Comparison of ENCODE assay signal across 18 mouse cellular contexts in genomic region chr14:99472111-99472510, GRCm38 (mm10).
A peak's percentile ranks its signal among the peaks of the same experiment; 100 is the strongest.
DNase-seq lines count a peak whose midpoint lies in the region; ATAC-seq and TF ChIP-seq lines count a peak whose summit lies in the region.
"Had no signal": no experiment of that assay in that cellular context is flagged by ENCODE, and none has a peak within 500 bp of the region (broad histone marks: within the 10 kb centered on the region; RNA-seq: fewer than 3 reads in every experiment).

No protein-coding gene starts in this region.

- no peak overlapping the region for H3K4me2 ChIP-seq in embryonic facial prominence, embryonic 14.5 days (ENCODE audit: low read depth, low read length)
- no peak overlapping the region for H3K4me2 ChIP-seq in forebrain, embryonic 16.5 days (ENCODE audit: low read length)
- H3K4me2 ChIP-seq: heart, embryonic 15.5 days; limb, embryonic 13.5 days; lung, embryonic 15.5 days; midbrain, embryonic 11.5 days had no signal

- H3K36me3 ChIP-seq in embryonic facial prominence, embryonic 14.5 days (ENCODE audit: control insufficient read depth, insufficient read depth, low read length), result no peaks in the 10 kb centered on the region
- H3K36me3 ChIP-seq in embryonic facial prominence, embryonic 10.5 days (replicated peaks), result no peaks in the 10 kb centered on the region
- H3K36me3 ChIP-seq in forebrain, embryonic 16.5 days (ENCODE audit: control insufficient read depth, insufficient read depth), result no peaks in the 10 kb centered on the region
- H3K36me3 ChIP-seq: heart, embryonic 15.5 days; limb, embryonic 13.5 days; lung, embryonic 15.5 days had no signal

- WGBS in embryonic facial prominence, embryonic 14.5 days, result 80% methylated on average over 2 of the region's 2 CpGs
- 90% methylated on average over 2 of the region's 2 CpGs for WGBS in embryonic facial prominence, embryonic 10.5 days
- 92% methylated on average over 2 of the region's 2 CpGs for WGBS in forebrain, embryonic 16.5 days

- ATAC-seq in embryonic facial prominence, embryonic 14.5 days (ENCODE audit: low read depth), result no peak
- no peak for ATAC-seq in forebrain, embryonic 16.5 days
- ATAC-seq: forebrain, postnatal 0 days had no signal

- DNase-seq in embryonic facial prominence, embryonic 14.5 days (ENCODE audit: low spot score), result peak; percentile 51
- no peak for DNase-seq in embryonic facial prominence, embryonic 10.5 days (ENCODE audit: low spot score)
- peak; percentile 70 for DNase-seq in 416B (ENCODE audit: low read depth)
- peak; percentile 20 to 37 for DNase-seq in adrenal gland, postnatal 36 days
- peak; percentile 11 for DNase-seq in lung, postnatal 14 days
- no peak for DNase-seq in gastrocnemius, adult 2 months
- DNase-seq: cerebellum, adult 8-10 months; forebrain, postnatal 0 days; heart, adult 18-20 months; kidney, adult 8-10 months; kidney, postnatal 25 days; right cerebral cortex, postnatal 25 days had no signal

- no peak for TF ChIP-seq CTCF in gastrocnemius, adult 2 months (IDR thresholded peaks at IDR 0.05)

- no peaks in the 10 kb centered on the region for H3K9me3 ChIP-seq in embryonic facial prominence, embryonic 14.5 days (ENCODE audit: control insufficient read depth, low read length)
- H3K9me3 ChIP-seq in embryonic facial prominence, embryonic 10.5 days, result no peaks in the 10 kb centered on the region
- no peaks in the 10 kb centered on the region for H3K9me3 ChIP-seq in forebrain, embryonic 16.5 days (ENCODE audit: control insufficient read depth, low read length)
- H3K9me3 ChIP-seq: heart, embryonic 15.5 days; limb, embryonic 13.5 days; lung, embryonic 15.5 days had no signal

- H3K4me3 ChIP-seq in embryonic facial prominence, embryonic 14.5 days (ENCODE audit: low read depth, low read length), result no peak overlapping the region
- H3K4me3 ChIP-seq in embryonic facial prominence, embryonic 10.5 days, result no peak overlapping the region
- no peak overlapping the region for H3K4me3 ChIP-seq in forebrain, embryonic 16.5 days (replicated peaks; ENCODE audit: low read length)
- H3K4me3 ChIP-seq in gastrocnemius, adult 2 months, result no peak overlapping the region
- H3K4me3 ChIP-seq: heart, embryonic 15.5 days; limb, embryonic 13.5 days; lung, embryonic 15.5 days had no signal

- H3K27me3 ChIP-seq in embryonic facial prominence, embryonic 14.5 days (replicated peaks; ENCODE audit: control insufficient read depth, insufficient read depth, low read length), result no peaks in the 10 kb centered on the region
- no peaks in the 10 kb centered on the region for H3K27me3 ChIP-seq in embryonic facial prominence, embryonic 10.5 days (replicated peaks; ENCODE audit: low read depth, poor library complexity, severe bottlenecking)
- no peaks in the 10 kb centered on the region for H3K27me3 ChIP-seq in forebrain, embryonic 16.5 days (replicated peaks; ENCODE audit: control insufficient read depth, insufficient read depth, low read length)
- H3K27me3 ChIP-seq: heart, embryonic 15.5 days; lung, embryonic 15.5 days had no signal

- intact Hi-C loops in gastrocnemius, adult 2 months (cut with DNase I), result no loop called here

- H3K4me1 ChIP-seq in embryonic facial prominence, embryonic 14.5 days (ENCODE audit: control insufficient read depth, insufficient read depth, low read length), result no peaks in the 10 kb centered on the region
- H3K4me1 ChIP-seq in embryonic facial prominence, embryonic 10.5 days, result no peaks in the 10 kb centered on the region
- H3K4me1 ChIP-seq in forebrain, embryonic 16.5 days (replicated peaks; ENCODE audit: control insufficient read depth, insufficient read depth, low read length), result no peaks in the 10 kb centered on the region
- H3K4me1 ChIP-seq: heart, embryonic 15.5 days; limb, embryonic 13.5 days; lung, embryonic 15.5 days had no signal

- no peak overlapping the region for H3K9ac ChIP-seq in embryonic facial prominence, embryonic 14.5 days (ENCODE audit: low read depth, low read length)
- H3K9ac ChIP-seq in forebrain, embryonic 16.5 days (replicated peaks; ENCODE audit: low read depth, low read length), result no peak overlapping the region
- H3K9ac ChIP-seq: forebrain, postnatal 0 days; heart, embryonic 15.5 days; limb, embryonic 13.5 days; lung, embryonic 15.5 days had no signal

- H3K27ac ChIP-seq in embryonic facial prominence, embryonic 14.5 days (replicated peaks; ENCODE audit: low read depth, low read length), result no peak overlapping the region
- no peak overlapping the region for H3K27ac ChIP-seq in embryonic facial prominence, embryonic 10.5 days (replicated peaks)
- H3K27ac ChIP-seq in forebrain, embryonic 16.5 days (ENCODE audit: low read length), result no peak overlapping the region
- no peak overlapping the region for H3K27ac ChIP-seq in gastrocnemius, adult 2 months
- H3K27ac ChIP-seq: heart, embryonic 15.5 days; limb, embryonic 13.5 days; lung, embryonic 15.5 days; stomach, postnatal 0 days had no signal

Comparison
In these comparisons a context has a peak if more than half of its experiments do, and no peak if none do; other contexts are left out.
1. DNase-seq: peak in embryonic facial prominence, embryonic 14.5 days (single experiment), 416B (single experiment), adrenal gland, postnatal 36 days (2 of 2) and lung, postnatal 14 days (single experiment); none in embryonic facial prominence, embryonic 10.5 days (single experiment) and gastrocnemius, adult 2 months (single experiment).